Mouse (Mus musculus) adrenal gland, postnatal 10 days (tissue): ENCODE measurements around the gene Renbp. TPM values are rescaled to one million over a fixed set of nuclear protein-coding genes. Genes with fewer than 3 reads are reported as not detected.

Experiments used
- DNase-seq: peaks from one replicate; pipeline ENCODE4 v3.0.0; 2021; ENCODE audit warnings: mixed read lengths
- long read RNA-seq, 2 experiments: library from polyadenylated mRNA; stranded (forward); transcript quantifications; one replicate each; pipeline ENCODE4 v2.0.0; 2021
- total RNA-seq, 2 experiments: library from RNA; stranded (reverse); gene quantifications; 2 replicates each; pipeline ENCODE4 v1.2.3; 2021

Renbp gene
- 10 to 100 TPM; 17.4 to 19.2 TPM for total RNA-seq
- long read RNA-seq, experiment 1, transcript Renbp-202 (11 exons, 1,418 nt), result major isoform, 18 of 24 reads
- long read RNA-seq, experiment 1, partial matches to known transcripts, result 1 of 24 reads
- long read RNA-seq, experiment 1, other reads (novel, unspliced or antisense), result 3 of 24 reads
- long read RNA-seq, experiment 2, transcript Renbp-202 (11 exons, 1,418 nt), result major isoform, 16 of 20 reads
- long read RNA-seq, experiment 2, partial matches to known transcripts, result 2 of 20 reads
- long read RNA-seq, experiment 2, other reads (novel, unspliced or antisense), result 1 of 20 reads

DNA sequence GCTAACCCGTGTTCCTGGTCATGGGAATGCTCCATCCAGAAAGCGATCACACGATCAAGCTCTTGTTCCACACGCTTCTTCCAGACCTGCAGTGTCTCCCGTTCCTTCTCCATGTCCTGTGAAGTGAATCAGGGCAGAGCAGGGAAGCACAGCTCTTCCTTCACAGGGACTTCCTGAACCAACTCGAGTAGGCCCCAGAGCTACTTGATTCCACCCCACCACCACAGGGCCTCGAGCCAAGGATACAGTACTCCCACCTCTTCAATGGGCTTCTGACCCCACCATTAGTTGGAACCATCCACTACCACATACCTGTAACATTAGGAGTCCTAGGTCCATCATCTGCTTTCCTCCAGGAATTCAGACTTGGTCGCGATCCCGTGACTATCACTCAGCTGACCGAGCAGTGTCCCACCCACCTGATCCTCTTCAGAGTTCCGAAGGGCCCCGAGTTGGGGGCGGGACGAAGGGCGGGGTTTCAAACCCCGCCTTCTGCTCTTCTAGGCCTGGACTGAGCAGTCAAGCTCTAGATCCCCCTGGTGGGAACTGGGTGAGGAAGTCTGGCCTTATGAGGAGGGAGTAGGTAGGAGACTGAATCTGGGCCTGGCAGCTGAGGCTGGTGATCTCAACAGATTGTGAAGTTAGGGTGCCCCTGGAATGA, at the start of gene Renbp:
Gene Renbp (minus strand): TSS at position 449 of the 661 bp plus-strand sequence.
- DNase-seq, result peak; percentile 76

DNA sequence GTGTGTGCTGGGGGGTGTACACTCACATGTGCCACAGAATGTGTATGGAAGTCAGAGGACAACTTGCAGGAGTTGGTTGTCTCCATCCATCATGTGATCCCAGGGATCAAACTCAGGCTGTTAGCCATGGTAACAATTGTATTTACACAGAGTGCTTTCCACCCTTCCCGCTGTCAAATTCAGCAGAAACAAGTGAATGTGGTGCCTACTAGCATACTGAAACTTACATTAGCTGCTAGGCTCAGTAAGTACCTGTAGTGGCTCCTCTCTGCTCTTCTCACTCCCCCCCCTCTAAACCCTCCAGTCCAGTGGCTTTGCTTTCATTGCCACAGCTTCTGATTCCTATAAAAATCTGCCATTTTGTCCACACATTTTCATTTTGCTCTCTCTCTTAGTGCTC, 47.1 kb upstream of the Renbp start:
- no peak for DNase-seq

DNA sequence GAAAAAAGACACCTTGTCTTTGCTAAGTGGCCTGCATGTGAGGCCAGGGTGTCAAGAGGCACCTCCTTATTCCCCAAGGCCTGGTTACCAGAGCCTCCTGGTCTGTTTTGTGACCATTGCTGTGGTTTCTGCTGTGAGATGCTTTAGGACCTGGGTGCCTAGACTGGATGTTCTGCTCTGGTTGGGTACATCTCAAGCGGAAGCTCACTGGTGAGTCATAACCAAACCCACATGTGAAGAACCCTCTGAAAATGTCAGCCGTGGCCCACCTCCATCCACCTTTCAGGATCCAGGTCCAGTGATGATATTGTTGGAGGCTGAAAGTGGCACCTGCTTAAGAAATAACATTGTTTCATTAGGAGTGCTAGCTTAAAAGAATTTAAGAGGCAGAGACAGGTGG, 45.6 kb upstream of the Renbp start:
- no peak for DNase-seq

DNA sequence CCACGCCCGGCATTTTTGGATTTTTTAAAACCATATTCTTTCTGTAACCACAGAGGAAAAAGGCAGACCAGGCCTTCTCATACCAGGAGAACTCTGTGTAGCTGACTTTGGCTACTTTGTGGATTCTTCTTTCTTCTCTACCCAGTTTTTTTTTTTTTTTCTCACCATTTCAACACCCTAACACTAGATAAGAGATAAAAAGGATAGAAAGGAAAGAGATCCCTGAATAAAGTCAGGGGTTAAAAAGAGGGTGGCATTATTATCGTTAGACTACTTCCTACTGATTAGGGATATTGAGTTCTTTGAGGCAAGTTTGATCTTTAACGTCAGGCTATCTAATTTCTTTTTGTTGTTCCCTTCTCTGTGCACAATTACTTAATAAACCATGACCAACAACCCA, 42.1 kb upstream of the Renbp start:
- no peak for DNase-seq

DNA sequence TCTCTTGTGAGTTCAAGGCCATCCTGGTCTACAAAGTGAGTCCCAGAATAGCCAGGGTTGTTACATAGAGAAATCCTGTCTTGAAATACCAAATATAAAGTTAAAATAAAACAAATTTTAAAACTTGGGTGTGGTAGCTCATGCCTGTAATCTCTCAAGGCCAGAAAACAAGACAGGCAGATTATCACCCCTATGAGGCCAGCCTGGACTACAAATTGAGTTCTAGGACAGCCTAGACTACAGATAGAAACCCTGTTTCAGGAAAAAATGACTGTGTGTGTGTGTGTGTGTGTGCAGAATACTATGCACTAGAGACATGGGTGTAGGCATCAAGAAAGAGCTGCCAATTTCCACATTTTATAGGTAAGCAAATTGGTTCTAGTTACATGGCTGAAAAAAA, 40.1 kb upstream of the Renbp start:
- no peak for DNase-seq

DNA sequence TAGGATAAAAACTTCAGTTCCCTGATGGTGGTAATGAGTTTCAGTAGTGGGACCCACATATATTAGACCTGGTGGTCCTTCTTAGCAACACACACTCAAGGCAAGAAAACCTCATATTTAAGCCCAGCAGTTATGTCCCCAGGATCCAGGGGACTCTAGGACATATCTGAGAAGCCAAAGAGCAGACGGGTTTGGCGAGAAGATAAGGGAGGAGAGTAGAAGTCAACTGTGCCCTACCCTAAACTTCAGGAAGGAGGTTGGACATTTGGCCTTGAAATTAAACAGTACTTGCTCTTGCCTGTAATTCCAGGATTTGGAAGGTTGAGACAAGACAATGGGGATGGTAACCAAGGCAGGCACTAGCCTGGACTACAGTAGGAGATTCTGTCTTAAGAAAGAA, 39.1 kb upstream of the Renbp start:
- DNase-seq, result no peak

DNA sequence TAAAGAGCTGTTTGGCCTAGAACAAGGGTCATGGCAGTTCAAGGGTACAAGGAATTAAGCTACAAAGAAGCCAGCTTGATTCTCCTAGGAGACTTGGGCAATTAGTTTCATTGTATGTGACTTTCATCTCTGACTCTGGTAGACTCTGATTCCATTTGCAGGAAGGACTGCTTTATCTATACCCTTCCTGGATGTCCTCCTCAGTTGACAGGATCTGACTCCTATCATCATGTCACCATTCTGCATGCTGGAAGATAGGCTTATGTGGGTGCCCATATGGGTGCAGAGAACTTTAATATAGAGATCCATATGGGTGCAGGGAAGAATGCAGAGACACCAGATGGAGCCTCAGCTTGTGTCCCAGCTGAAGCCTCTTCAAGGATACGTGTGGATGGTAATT, 38.5 kb upstream of the Renbp start:
- no peak for DNase-seq

DNA sequence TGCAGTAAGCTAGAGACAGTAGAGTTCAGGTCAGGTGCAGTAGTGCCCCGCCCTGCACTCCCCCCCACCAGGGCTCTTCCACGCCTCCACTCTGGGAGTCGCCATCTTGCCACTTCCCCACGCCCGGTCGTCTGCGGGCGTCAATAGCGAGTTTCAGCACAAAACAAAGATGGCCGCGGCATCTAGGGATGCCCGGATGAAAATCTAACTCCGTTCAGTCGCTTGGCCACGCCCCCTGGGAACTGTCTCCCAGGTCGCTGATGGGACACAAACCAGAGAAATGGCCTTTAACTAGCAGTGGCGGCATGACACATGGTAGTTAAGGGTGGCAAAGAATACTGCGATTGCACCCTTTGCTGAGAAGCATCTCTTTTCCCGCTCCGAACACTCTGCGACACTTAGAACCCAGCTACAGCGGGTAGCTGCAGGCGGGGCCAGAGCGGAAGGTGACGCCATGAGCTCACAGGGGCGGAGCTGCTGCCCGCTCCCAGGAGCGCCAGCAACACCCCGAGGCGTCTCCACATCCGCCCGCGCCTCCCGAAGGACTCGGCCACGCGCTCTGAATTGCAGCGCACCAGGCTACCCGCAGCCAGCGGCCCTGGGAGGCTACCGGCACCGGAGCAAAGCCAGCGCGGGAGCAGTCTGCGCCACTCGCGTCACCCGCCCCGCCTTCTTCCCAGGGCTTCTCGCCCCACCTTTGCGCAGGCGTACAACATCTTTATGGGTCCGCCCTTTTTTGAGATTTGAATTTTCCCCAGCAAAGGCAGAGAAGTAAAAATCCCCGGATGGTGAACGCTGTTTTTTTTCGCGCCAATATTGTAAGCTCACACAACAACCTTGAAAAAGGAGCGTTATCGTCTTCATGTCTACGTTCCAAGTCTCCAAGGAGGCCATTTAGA, 36.8 kb upstream of the Renbp start:
- DNase-seq, result peak; percentile 87

DNA sequence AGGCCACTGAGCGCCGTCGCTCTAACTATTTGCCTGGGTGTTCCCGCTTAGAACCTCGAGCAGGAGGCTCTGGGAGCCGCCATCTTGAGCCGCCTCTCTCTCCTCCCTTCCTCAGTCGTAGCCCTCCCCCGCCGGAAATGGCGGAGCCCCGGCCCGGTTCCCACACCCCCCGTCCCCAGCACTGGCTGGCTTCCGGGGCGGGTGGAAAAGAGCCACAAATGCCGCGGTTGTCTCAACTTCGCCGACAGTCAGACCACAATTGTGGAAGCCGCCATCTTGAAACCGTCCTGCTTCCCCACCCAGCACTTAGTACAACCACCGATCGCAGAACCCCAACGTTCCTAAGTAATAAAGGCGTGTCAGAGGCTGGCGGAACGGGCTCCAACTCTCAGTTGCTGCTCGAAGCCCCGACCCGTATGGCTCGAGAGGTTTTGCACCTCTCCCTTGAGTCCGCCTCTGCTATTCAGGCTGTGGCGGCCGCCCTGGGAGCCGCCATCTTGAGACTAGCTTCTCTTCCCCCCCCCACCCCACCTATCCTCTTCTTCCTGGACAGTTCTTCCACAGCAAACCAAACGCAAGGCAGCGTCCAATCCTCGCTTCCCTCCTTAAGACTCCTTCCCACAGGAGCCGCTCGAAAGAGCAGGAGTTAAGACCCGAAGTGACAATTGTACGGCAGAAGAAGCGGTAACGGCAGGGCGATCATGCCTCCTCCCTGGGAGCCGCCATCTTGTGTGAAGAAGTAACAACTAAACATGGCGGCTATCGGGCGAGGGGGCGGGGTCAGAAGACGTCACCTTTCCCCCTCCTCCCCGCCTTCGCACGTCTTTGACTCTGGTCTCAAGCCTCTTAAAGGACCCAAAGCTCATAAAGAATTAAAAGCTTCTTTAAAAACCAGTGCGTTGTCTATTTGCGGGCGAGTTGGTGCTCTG, 35.9 kb upstream of the Renbp start, which contains the start of gene Hcfc1:
Gene Hcfc1 (minus strand): TSS at position 110 of the 929 bp plus-strand sequence.
- DNase-seq, result peak; percentile 92

DNA sequence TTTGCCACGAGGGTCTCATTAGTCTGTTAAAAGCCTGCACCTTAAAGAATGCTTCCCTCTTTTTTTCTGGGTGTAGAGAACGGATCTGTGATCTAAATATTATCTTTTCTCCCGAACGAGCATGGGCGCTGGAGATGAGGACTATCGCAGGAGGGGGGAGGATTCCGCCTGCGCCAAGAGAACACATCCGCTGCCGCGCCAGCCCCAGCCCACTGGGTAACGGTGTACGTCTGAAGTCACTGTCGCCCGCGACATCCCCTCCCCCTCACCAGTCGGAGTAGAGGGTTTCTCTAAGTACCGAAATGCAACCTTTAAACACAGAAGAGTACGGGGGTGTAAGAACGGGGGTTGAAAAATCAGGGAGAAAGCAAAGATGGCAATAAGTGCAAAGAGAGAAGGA, 34.7 kb upstream of the Renbp start:
- DNase-seq, result peak; percentile 62

DNA sequence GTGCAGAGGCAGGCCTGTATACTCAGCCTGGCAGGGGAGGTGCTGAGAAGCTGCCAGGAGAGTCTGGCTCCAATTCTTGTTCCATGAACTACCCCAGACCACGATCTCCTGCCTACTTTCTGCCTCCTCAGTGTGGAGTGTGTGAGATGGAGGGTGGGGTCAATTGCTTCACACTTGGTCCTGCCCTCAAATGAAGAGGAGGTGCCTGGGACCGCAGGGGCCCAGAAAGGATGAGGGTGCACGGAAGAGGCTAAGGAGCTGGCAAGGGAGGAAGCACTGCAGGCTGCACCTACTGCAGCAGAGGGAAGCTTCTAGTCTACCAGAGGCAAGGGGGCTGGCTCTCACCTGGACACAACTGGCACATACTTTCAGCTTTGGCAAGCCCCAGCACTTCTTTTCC, 33.7 kb upstream of the Renbp start:
- peak; percentile 26 for DNase-seq

DNA sequence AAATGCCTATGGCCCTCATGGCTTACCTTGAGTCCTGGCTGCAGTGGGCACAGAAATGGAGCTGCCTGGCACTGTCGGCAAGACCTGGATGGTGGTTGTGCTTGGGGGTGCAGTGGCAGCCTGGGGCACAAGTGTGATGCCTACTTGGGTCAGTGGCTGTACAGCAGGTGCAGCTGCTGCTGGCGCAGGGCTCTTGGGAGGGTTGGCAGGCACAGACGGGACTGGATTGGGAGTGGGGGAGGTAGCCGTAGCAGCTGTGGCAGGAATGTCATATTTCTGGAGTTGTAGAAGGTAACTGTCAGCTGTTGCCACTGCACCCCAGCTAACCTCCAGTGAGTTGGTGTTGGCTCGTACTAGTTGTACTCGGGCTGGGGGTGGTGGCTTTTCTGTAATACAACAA, 24.3 kb upstream of the Renbp start:
- DNase-seq, result no peak

DNA sequence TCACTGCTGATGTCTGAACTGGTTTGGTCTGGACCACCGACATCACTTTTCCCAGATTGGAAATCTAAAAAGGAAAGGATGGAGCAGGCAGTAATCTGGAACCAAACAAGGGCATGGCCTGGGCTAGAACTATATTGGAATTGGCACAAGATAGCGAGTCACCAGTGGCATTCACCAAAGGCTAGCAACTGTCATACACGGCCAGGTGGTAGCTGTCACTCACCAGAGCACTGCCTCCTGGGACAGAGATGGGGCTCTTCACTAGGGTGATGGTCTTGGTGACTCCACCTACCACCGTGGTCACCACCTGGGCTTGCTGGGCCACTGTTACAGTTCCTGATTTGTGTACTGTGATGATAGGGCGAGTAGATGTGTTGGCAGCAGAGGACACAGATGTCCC, 22.0 kb upstream of the Renbp start:
- DNase-seq, result no peak

DNA sequence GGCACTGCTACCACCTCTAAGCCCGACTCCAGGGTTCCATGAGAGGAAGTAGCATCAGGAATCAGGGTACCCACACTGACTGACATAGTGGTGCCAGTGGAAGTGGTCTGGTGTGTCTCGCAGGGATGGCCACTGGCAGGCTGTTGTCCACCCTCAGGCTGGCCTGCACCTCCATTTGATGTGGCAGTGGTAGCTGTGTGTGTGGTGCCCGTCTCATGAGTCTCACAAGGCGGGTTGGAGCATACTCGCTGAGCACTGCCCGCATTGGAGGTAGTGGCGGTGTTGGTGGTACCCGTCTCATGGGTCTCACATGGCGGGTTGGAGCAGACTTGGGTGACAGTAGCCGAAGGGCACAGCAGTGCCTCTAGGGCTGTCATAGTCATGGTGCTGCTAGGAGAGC, 18.7 kb upstream of the Renbp start:
- DNase-seq, result no peak

DNA sequence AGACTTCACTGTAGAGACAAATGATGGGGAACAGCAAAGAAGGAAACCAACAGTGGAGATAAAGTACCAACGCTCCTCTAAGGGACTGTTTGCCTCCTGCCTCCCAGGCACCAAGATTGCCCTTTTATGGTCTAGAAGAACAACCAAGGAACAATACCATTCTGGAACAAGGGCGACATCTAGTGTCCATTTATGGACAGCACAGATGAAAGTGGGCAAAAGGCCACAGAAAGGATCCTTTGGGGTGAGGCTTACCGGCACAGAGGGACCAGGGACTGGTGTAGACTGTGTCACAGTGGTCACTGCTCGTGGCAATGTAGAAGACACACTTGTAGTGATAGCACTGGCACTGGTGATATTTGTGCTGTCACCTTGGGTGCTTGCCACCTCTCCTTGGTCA, 18.0 kb upstream of the Renbp start:
- peak; percentile 60 for DNase-seq

DNA sequence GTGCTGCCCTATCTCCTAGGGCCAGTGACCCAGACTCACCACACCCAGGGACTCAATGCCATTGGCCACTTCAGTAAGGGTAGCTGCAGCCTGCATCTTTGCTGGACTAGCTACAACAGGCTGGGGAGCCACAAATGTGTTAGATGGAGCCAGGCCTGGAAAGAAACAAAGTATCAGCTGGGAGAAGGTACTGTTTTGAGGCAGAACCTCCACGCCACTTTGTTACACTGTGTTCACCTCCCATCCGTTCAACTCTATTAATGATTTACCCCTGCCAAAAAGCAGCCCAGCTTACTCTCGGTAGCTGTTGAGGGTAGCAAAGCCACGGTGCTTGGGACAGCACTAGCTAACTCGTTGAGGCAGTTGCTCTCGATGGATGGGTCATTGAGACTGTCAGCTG, 16.2 kb upstream of the Renbp start:
- DNase-seq, result no peak

DNA sequence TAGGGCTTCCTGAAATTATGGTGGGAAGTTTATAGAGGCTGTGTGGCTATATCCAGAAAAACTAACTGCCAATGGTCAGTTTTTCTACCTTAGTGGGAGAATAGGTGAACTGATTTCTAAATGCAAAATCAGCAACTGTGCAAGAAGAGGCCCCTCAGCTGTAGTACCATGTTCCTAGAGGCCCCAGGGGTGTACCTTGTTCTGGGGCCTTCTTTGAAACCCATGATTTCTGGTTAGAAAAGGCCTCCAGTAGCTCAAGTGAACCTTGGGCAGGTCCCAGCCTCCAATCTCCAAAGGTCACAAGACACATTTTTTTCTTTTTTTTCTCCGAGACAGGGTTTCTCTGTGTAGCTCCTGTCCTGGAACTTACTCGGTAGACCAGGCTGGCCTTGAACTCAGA, 11.6 kb upstream of the Renbp start:
- DNase-seq, result no peak

DNA sequence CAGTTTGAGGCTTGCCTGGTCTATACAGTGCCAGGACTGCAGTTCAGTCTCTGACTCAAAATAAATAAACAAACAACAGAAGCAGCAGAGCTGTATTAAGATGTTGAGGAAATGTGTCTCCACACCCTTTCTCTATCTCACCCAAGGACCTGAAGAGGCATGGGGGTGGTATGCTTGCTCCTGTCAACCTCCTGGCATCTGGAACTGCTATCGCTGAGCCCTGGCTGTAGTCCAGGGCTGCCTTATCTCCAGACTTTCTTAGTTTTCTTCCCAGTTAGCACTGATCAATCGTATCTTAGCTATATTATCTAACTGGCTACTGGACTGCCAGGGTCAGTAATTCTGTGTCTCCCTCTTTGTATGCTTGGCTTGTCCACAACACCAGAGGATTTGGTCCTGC, 11.2 kb upstream of the Renbp start:
- no peak for DNase-seq

DNA sequence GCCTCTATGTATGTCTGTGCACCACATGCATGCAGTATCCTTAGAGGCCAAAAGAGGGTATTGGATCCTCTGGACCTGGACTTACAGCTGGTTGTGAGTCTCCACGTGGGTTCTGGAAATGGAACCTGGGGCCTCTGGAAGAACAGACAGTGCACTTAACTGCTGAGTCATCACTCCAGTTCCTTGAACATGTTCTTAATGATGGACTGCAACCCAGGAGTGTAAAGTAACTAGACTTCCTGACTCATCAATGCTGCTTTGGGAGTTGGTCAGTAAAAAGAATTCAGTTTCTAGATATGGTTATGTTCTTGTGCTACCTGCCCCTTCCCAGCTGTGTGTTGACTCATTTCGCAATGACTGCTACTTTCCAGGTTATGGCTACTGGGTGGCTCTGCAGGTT, 1.2 kb upstream of the Renbp start:
- no peak for DNase-seq

DNA sequence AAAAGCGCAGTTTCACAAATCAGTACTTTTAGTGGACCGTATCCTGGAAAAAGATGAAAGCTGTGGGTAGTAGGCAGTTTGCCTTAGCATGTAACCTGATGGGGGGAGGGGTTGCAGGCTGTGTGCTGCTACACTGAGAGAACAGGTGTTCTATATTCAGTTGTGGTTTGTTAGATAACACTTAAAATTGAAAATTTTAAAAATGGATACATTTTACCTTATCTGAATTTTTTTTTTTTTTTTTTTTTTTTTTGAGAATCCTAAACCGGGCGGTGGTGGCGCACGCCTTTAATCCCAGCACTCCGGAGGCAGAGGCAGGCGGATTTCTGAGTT, 8.1 kb downstream of the Renbp start:
- DNase-seq, result no peak

DNA sequence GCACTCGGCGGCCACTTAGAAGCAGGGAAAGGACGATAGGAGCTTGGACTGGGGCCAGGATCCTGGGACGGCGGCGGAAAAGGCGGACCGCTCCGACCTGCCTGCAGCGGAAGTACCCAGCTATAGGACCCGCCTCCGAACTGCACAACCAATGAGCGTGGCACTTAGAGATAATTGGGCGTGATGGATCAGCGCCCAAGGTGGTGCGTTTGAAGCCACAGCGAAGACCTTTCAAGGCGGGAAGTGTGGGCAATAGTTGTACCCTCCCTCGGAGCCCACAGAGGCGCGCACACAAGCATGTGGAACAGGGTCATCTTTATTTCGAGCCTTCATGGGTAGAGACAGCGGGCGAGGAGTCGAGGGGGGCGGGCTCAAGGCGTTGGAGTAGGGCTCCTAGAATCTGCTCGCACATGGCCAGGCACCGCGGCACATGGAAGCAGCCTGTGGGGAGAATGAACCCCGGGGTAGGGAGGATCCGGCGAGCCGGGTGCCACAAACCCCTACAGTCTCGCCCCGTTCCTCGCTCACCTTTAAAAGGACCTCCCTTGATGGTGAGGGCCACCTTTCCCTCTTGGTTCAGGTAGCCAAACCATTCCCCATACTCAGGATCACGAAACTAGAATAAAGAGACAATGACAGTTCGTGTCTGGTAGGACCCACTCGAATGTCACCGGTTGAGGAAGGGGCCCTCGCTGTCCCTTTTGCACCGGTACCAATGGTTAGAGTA, 8.7 kb downstream of the Renbp start, which contains the start of the genes Arhgap4 and Naa10:
Gene Arhgap4 (minus strand): TSS at position 48 of the 727 bp plus-strand sequence.
Gene Naa10 (minus strand): TSS at position 122 of the 727 bp plus-strand sequence.
- peak; percentile 91 for DNase-seq
